Mouse (Mus musculus) heart, postnatal 14 days (tissue): Measurements from ENCODE around the gene Tpcn2. TPM values are rescaled to one million over a fixed set of nuclear protein-coding genes. Genes with fewer than 3 reads are reported as not detected.
A peak's percentile ranks its signal among the peaks of the same experiment; 100 is the strongest.

Experiments used
- DNase-seq, 2 experiments: peaks; one replicate each; pipeline ENCODE4 v3.0.0; 2021 to 2022
- intact Hi-C: fragments of 180-260 bp; cut with DNase I; formaldehyde crosslinking; loops from one replicate; pipeline ENCODE4 v1.15.1; 2025
- total RNA-seq, 2 experiments: library from RNA; stranded (reverse); gene quantifications; 2 replicates each; pipeline ENCODE4 v1.2.3; 2021

Gene Tpcn2
- total RNA-seq, 2 experiments from 2014 or later, result 6.0 to 6.2 TPM

DNA sequence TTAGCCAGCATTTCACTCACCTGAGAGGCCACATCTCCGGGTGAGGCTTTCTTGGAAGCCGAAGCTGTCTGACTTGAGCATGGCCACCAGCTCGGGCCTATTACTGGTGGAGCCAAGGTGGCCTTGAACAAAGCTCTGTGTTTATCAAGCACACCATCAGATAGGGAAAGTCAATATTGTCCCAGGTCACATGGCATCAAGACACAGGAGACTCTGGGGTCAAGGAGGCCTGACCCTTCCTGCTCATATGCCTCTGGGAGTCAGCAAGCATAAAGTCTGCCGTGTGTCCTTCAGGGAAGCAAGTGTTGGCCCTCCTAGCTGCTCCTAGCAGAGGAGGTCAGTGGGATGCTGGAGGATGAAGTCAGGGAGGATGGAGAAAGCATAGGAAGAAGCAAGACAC is 75.8 kb downstream of the Tpcn2 start, which contains the start of gene 1810010D01Rik:
Gene 1810010D01Rik, minus strand, starts transcription at position 114 of the 400 bp plus-strand sequence.
- DNase-seq, result no peak
- intact Hi-C loops, result no loop called here

DNA sequence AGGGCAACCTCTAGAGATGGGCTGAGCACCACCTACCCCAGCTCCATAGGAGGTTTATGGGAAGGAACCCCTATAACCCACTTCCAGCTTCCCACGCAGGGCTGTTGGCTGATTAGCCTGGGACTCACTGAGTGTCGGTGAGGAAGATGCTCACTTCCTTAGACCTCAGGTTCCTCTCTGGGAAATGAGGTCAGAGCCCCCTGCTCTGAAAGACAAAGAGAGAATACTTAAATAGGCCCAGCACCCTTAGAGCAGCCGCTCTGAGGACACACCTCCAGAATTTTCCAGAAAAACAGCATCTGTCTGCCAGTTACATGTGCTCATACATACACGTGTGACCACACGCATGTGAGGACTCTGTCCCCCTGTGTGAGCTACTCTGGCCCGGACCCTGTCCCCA is 77.0 kb downstream of the Tpcn2 start:
- intact Hi-C loops, result no loop called here
- DNase-seq, result no peak

DNA sequence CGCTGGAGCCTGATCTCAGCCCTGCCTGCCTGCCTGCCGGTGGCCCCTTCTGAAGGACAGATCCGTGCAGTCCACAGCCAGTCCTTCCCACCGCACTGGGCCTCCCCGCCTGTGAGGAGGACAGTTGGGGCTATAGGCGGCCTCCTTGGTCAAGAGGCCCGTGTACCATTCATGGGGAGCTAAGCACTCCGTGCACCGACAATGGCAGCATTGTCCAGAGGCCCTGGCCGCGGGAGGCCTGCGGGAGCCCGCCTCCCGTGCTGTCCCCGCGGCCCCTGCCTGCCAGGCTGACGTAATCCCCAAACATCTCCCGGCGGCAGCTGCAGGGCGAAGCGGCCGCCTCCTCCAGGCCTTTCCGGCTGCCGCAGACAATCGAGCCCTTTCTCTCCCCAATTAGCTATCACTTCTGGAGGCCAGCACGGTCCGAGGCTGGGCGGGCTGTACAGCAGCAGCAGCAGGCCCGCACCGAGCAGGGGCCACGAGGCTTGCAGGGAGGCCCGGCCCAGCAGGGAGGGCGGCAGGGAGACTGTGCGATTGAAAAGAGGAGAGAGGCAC is 77.7 kb downstream of the Tpcn2 start:
- intact Hi-C loops, result no loop called here
- DNase-seq, result peak; percentile 82 to 84

DNA sequence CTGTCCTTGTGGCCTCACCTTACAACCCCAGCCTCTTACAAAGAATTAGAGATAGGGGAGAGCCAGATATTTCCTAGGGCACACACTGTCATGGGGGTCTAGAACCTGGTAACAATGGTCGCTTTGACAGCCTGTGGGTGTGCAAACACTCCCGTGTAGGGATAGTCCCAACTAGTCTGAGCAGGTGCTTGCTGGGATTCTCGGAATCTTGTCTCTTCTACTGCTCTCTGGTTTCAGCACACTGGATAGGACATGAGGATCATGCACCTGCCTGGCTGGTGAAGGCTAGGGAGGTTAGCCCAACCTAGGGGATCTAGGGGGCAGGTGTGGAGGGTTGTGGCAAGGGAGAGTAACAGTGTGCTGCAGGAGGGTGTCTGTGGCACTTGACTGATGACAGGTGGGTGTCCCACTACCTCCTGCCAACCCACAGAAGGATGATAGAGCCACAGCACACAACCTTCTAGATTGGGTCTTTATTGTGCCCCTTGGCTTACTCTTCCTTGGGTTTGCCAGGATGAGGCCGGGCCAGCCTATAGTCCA is 78.4 kb downstream of the Tpcn2 start:
- DNase-seq, result no peak
- intact Hi-C loops, result no loop called here

DNA sequence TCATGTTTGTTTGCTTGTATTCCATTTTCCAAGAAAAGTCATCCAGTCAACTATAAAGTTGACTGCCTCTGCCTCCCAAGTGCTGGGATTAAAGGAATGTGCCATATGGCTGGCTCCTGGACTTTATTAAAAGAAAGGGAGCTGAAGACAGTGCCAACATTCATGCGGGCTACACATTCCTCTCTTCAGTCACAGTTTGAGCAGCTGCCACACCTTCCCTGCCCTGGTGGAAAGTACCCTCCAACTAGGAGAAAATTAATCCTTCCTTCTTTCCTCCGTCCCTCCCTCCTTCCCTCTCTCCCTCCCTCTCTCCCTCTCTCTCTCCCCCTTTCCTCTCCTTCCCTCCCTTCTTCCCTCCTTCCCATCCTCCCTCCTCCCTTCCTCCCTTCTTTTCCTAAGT is 84.1 kb downstream of the Tpcn2 start:
- intact Hi-C loops, result no loop called here
- no peak for DNase-seq

DNA sequence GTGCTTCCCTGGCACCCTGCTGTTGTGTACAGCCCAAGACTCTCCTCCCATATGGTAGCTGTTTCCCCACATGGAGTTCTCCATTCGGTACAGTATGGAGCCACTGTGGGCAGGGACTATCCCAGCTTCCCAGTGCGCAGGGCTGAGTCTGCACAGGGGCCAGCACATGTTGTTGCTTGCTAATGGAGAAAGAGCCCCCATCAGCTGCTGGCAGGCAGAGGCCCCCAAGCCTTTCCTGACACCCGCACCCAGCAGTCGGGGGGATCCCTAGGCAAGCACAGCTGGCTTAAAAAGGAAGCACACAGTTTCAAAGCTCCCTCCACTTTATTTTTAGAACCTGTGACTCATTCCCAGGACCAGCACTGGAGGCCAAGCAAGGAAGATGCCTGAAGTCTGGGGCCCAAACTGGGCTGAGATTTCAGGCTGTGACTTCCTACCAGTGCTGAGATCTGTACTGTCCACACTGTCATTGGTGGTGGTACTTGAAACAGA is 85.5 kb downstream of the Tpcn2 start:
- intact Hi-C loops, result no loop called here
- DNase-seq, result peak; percentile 47 to 55

DNA sequence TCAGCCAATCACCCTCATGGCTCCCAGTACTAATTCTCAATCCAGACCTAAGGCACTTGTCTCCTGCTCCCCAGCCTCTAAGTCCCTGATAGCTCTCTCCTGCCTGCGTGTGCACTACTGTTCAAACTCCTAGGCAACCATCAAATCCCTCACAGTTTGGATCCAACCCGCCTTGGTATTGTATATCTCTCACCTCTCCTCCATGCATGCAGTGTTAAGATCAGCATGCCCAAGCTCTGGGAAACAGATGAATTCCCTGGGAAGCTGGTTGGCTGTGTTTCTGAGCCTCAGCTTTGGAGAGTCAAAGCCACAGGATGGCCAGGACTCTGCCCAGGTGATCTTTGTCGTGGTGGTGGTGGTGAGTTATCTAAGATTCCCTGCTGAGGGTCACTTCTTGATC is 86.1 kb downstream of the Tpcn2 start:
- no peak for DNase-seq
- intact Hi-C loops, result no loop called here

DNA sequence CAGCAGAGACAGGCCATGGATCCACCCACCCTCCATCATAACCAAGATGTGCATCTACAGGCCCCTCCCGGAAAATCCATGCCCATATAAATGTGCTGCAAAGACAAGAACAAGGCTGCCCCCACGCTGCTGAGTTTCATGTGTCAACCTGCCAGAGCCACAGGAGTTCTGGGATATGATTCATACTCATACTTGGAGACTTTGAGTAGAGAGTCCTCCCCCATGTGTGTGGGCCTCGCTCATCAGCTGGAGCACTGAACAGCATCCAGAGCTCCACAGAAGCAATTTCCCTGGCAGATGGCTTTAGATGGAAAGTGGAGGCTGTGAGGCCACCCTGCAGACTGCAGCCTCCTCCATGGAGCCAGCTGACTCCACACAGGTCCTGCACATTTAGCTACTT is 86.8 kb downstream of the Tpcn2 start:
- peak in 1 of 2 experiments; percentile 48 for DNase-seq
- intact Hi-C loops, result no loop called here

DNA sequence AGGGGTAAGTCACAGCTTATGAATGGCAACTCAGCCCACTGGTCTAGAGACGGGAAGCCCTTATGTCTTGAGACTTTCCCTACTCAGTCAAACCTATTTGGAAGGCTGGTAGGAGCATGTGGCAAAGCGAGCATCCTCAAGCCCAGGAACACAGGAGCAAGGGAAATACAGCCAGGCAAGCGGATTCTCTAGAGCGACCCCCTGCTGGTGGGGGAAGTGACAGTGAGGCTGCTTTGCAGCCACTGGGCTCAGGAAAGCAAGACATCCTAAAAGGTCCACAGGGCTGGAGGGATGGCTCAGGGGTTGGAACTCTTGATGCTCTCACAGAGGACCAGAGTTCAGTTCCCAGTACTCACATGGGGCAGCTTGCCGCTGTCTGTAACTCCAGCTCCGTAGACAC is 87.5 kb downstream of the Tpcn2 start:
- no peak for DNase-seq
- intact Hi-C loops, result no loop called here

DNA sequence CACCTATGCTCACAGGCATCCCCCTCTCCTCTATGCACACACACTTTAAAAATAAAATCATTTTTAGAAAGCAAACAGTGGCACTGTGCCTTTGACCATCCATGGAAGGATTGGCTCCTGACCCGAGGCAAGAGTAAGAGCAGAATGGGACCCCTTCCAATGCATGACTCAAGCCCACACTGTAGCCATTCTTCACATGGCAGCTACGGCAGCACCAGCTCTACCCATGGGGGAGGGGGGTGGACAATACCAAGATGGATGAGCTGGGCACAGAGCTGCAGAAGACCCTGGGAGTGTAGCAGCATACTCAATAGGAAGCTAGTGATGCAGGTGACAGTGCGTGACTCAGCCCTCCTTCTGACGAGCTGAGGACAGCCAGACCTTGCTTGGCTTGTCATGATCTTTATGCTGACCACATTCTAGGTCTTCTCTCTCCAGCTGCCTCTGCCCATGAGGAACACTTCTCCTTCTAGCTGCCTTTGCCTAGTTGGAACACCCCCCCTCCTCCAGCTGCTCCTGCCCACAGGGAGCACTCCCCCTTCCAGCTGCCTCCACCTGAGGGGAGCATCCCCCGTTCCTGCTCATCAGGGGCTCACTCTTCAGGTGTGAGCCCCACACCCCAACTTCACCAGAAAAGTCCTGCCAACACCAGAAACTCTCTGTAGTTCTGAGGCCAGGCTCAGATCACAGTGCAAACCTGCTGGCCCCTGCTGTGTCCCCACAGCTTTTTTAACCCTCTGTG is 88.5 kb downstream of the Tpcn2 start:
- intact Hi-C loops, result no loop called here
- peak in 1 of 2 experiments; percentile 48 for DNase-seq

DNA sequence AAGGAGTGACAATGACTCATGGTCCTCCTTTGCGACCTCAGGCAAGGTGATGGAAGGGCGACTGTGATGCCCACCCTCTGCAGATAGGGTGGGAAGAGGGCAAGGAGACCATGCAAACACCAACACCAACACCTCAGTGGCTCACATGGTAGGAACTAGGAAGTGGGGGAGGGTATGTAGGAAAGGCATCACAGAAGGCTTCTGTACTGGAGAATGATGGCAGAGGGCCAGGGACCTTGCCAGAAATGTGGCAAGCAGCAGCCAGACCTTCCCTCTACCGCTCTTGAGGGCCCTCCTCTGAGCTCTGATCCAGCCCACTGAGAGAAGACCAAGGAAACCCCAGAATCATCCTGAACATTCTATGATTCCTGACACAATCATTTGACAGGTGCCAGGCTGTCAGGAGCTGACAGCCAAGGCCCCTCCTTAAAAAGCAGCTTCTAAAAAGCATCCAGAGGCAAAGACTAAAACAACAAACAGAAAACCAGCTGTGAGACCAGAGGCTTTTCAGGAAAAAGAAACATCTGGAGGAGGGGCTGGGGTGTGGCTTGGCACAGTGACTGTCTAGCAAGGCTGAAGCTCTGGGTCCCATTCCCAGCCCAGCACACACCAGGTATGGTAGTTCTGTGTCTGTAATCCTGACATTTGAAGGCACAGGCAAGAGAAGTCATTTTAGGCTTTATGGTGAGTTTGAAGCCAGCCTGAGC is 89.2 kb downstream of the Tpcn2 start:
- peak; percentile 75 to 82 for DNase-seq
- intact Hi-C loops, result no loop called here

DNA sequence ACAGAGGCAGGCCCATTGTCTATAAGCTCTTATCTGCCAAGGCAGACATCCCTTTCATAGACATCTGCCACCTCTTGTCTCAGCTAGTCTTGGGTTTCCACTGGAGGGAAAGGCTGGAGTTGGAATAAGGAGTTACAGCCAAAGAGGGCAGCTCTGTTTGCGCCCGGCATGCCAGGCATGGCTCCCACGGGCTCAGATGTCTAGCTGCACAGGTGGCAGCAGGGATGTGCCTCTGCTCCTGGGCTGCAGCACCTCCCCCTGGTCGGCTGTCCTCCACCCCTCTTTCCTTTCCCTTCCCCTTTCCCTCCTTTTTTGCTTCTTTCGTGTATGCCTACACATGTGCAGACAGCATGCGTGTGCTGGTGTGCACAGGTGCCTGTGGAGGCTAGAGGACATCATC is 91.0 kb downstream of the Tpcn2 start:
- intact Hi-C loops, result no loop called here
- DNase-seq, result no peak

DNA sequence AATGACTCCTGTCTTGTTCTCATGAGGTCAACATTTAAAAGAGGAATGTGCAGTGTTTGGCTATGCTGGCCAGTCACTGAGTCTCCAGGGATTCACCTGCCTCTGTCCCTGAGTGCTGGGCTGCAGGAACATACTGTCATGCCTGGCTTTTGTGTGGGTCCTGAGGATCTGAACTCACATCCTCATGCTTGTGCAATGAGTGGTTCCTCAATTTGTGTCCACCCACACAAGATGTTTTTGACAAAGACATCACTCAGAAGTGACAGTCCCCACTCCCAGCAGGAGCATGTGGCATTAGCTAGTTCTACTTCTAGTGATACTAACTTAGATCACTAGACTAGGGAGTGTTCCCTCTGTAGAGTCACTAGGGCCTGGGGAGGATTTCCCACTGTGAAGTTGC is 93.3 kb downstream of the Tpcn2 start:
- intact Hi-C loops, result no loop called here

DNA sequence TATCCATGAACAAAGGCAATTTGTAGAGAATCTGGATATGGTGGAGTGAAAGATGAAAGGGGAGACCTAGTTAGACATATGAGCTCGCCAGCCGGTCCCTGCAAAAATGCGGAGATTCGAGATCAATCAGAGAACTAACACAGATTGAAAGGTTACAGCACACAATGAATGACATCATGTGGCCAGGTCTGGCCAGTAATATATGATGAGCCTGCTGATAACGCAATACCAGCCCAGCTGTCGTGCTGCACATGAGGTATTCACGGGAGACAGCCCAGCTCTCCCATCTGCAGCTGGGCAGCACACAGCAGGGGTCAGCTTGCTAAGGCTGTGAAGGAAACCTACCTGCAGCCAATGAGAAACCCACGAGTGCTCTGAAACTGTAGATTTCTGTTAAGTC is 94.5 kb downstream of the Tpcn2 start:
- DNase-seq, result no peak
- intact Hi-C loops, result no loop called here

More for the DNA sequence above, 93.3 kb downstream of the Tpcn2 start:
- no peak for DNase-seq

DNA sequence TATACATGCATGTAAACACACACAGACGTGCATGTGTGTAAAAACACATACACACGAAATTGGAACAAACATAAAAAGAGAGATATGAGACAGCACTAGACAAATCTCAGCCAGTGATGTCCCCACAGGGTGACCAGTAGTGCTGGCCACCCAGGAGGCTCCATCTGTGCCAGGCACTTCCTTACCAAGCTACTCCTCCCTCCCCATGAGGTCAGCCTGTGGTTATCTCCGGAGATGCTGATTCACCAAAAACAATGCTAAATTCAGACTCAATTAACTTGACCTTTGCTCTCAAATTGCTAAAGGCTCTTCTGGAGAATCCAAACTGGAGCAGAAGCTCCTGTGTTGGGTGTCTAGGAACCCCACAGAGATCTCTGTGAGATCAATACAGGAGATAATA is 96.0 kb downstream of the Tpcn2 start:
- intact Hi-C loops, result no loop called here
- DNase-seq, result no peak

DNA sequence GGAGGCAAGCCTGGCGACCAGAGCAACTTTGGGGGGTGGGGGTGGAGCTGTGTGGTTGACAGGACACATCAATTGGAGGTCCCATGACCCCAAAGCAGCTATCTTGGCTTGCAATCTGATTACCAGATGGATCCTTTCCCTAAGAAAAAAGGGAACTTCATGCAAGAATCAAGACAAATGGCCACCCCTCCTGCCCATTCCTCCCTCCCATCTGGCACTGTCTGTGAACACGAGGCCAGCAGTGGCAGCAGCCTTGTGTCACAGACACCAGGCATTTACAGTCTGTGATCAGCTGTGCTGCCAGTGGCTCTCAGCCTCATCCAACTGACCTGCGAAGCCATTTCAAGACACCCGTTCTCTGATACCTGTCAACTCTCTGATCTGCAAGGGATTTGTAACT is 101.4 kb downstream of the Tpcn2 start:
- DNase-seq, result no peak
- intact Hi-C loops, result no loop called here

DNA sequence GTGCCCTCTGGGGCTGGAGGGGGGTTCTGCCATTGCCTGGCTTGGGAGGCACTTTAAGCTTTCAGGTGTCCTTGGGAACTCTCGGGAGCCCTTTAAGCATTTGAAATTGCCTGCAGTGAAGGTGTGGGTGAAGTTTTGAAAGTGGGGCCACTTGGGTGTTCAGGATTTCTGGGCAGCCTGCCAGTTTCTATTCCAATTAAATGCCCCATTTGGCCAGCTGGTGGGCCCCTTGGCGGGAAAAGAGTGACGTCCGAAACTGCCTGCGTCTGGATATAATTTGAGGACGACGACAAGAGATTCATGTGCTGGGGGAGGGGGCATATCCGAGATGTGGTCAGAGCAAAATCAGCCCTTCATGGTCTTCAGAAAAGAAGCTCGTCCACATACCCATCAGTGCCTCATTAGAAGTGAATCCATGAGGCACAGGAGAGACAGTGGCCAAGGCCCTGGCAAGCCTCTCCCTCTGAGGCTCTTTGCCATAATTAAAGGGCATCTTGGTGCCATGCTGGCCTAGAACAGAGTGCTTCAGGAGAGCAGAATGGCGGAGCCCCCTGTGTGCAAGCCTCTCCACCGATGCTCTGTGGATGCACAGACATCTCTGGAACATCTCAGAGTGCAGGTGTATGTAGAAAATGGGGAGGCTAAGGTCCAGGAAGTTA is 102.3 kb downstream of the Tpcn2 start:
- intact Hi-C loops, result no loop called here
- DNase-seq, result no peak

DNA sequence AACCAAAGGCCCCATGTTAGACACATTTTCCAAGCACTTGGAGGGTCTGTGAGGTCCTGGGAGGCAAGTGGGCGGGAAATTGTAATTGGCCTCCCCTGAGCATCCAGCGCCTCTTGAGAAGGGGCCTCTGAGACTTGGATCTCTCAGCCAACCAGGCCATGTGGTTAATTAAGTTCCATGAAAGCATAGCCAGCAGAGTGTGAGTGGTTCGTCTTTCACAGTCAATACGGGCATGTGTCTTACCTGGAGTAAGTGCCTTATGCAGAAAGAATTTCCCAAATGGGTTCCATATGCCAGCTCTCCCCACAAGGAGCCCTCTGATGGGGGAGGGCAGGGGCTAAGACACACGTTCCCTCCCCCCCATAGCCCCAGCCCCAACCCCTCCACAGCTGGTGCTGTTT is 104.1 kb downstream of the Tpcn2 start:
- intact Hi-C loops, result no loop called here
- DNase-seq, result no peak

DNA sequence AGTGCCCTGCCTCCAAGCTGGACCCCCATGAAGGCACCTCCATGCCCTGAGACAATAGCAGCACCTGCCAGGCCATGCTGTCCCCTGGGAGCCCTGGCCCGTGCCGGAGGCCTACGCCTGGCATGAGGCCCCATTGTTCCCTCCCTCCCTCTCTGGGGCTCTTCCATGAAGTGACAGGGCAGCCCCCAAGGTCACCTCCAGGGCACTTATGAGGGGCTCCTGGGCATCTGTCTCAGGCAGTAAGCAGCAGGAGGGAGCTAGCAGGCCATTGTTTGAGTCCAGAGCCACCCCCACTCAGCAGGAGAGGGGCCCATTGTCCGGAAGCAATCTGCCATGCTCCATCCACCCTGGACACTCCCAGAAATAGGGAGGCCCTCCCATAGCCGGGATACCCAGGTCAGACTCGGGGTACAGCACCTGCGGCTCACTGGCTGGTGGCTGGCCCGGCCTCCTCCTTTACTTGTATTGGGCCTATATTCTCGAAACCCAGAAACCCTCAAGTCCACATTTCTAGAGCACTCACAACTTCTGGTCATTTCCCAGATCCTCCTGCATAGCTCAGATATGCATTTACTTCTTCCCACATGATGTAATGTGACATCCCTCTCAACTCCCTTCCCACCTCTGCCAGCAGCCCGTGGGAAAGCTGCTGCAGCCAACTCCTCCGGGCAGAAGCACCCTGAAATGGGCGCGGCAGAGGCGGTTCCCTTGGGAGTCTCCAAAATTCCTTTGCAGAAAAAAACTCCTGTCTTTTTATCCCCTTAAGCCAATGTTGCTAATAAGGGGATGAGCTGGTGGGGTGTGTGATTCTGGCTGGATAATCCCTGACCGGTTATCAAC is 106.8 kb downstream of the Tpcn2 start:
- no peak for DNase-seq
- intact Hi-C loops, result no loop called here

DNA sequence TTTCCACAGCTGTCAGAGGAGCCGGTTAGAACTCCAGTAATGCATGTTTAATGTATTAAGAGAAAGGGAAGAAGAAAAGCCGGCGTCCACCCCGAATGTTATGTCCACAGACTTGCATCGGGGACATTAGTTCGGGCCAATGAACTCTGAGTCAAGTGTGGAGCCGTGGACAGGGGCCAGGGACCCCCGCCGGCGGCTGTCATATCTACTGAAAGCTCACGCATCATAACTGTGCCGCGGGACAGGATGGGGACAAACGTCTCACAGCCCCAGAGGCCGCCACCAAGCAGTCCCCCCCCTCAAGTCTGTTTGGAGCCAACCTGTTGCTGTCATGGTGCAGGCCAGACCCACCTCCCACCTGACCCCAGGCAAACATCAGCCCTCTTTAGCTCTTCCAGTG is 110.2 kb downstream of the Tpcn2 start:
- intact Hi-C loops, result no loop called here
- no peak for DNase-seq
